Mouse (Mus musculus): Measurements from ENCODE around the gene Mgat4b.
"Not testable (repeated sequence)": the region's sequence is repeated elsewhere in the genome, so short reads cannot be mapped to it uniquely, and the experiment has no call there.

GRCm38 (mm10) chr11:50174111-50174729 lies 36.5 kb upstream of the Mgat4b start, which contains the start of gene Mrnip:
- not testable (repeated sequence) for TF ChIP-seq CTCF (conservative IDR thresholded peaks at IDR 0.05; ENCODE audit: low read length); POU5F1 (IDR thresholded peaks at IDR 0.05; ENCODE audit: borderline replicate concordance, low read length); NANOG (IDR thresholded peaks at IDR 0.05; ENCODE audit: borderline replicate concordance, low read length)
